Mouse (Mus musculus) C2C12 (cell line): ENCODE data around the gene D8Ertd738e. TPM values are rescaled to one million over a fixed set of nuclear protein-coding genes. Genes with fewer than 3 reads are reported as not detected.

ENCODE experiments used
- H3K27me3 ChIP-seq: one replicate; pipeline ENCODE4 v1.6.1; 2011; ENCODE audit not compliant: control insufficient read depth, insufficient read depth, insufficient read length
- H3K36me3 ChIP-seq: one replicate; pipeline ENCODE4 v1.6.1; 2011; ENCODE audit not compliant: control insufficient read depth, insufficient read depth
- H3K4me3 ChIP-seq: one replicate; pipeline ENCODE4 v1.5.1; 2011; ENCODE audit warnings: mild to moderate bottlenecking, control low read depth; ENCODE audit not compliant: poor library complexity, insufficient read depth, severe bottlenecking
- H3K79me2 ChIP-seq: one replicate; pipeline ENCODE4 v1.6.1; 2011; ENCODE audit not compliant: control insufficient read depth, insufficient read depth
- H3K79me3 ChIP-seq: one replicate; pipeline ENCODE4 v1.6.1; 2011; ENCODE audit warnings: low read depth, control low read depth
- H3ac ChIP-seq: one replicate; pipeline ENCODE3; 2011; ENCODE audit warnings: low read depth; ENCODE audit not compliant: control insufficient read depth, insufficient read length
- CEBPB ChIP-seq: IDR thresholded peaks from one replicate; pipeline ENCODE4 v1.6.1; 2011; ENCODE audit warnings: low read depth, mild to moderate bottlenecking, control low read depth, moderate library complexity
- CTCF ChIP-seq: IDR thresholded peaks from one replicate; pipeline ENCODE4 v1.5.1; 2011; ENCODE audit not compliant: control insufficient read depth, insufficient read depth, insufficient read length
- FOSL1 ChIP-seq: IDR thresholded peaks from one replicate; pipeline ENCODE4 v1.8.0; 2011; ENCODE audit warnings: mild to moderate bottlenecking, low read length; ENCODE audit not compliant: poor library complexity, insufficient read depth, severe bottlenecking
- MAX ChIP-seq: IDR thresholded peaks from one replicate; pipeline ENCODE4 v1.6.1; 2011; ENCODE audit warnings: mild to moderate bottlenecking, control low read depth
- MYOD1 ChIP-seq: IDR thresholded peaks from one replicate; pipeline ENCODE4 v1.6.1; 2011; ENCODE audit warnings: low read depth; ENCODE audit not compliant: control insufficient read depth, insufficient read length
- MYOG ChIP-seq: IDR thresholded peaks from one replicate; pipeline ENCODE4 v1.6.1; 2011; ENCODE audit not compliant: control insufficient read depth, insufficient read length; ENCODE audit errors: extremely low read depth
- USF1 ChIP-seq: IDR thresholded peaks from one replicate; pipeline ENCODE4 v1.6.1; 2011; ENCODE audit warnings: low read depth, mild to moderate bottlenecking, control low read depth, moderate library complexity
- polyA plus RNA-seq: library from polyadenylated mRNA; unstranded; fragments of >200 nt; fragmentation: generic; extraction: Trizol; gene quantifications from one replicate; pipeline ENCODE4 v1.2.1, GENCODE M21; 2012; ENCODE audit warnings: missing spikeins

D8Ertd738e gene
- polyA plus RNA-seq, 1 experiment: 281 TPM

GRCm38 (mm10) chr8:84207811-84208210, 41.7 kb downstream of the D8Ertd738e start:
- Histone ChIP-seq H3K79me2 (peaks cover 66% of the 10 kb centered on the region), H3ac (no peak overlapping the region), H3K4me3 (no peak overlapping the region), H3K79me3 (peaks cover 54% of the 10 kb centered on the region), H3K36me3 (peaks cover 82% of the 10 kb centered on the region), H3K27me3 (no peaks in the 10 kb centered on the region)
- TF ChIP-seq MYOG (no peak), MYOD1 (no peak), MAX (no peak)

- no peaks in the 10 kb centered on the region for H3K27me3 ChIP-seq
- H3K79me3 ChIP-seq: peaks cover 63% of the 10 kb centered on the region
- TF ChIP-seq MYOD1 (no peak), MAX (no peak), CEBPB (no peak), USF1 (no peak), FOSL1 (no peak), MYOG (no peak), CTCF (no peak)
- no peak overlapping the region for H3K4me3 ChIP-seq
- no peak overlapping the region for H3ac ChIP-seq
- H3K79me2 ChIP-seq: peaks cover 77% of the 10 kb centered on the region
- peaks cover 83% of the 10 kb centered on the region for H3K36me3 ChIP-seq
These were observed 42.9 kb downstream of the D8Ertd738e start for GRCm38 (mm10) chr8:84206666-84207065.

GRCm38 (mm10) chr8:84205073-84205472, 44.4 kb downstream of the D8Ertd738e start:
- no peaks in the 10 kb centered on the region for H3K27me3 ChIP-seq
- TF ChIP-seq MAX: no peak
- no peak for TF ChIP-seq MYOD1
- TF ChIP-seq USF1: no peak
- TF ChIP-seq MYOG: no peak
- no peak for TF ChIP-seq FOSL1
- no peak for TF ChIP-seq CEBPB
- TF ChIP-seq CTCF: no peak
- peaks cover 88% of the 10 kb centered on the region for H3K79me2 ChIP-seq
- H3K36me3 ChIP-seq: peaks cover 69% of the 10 kb centered on the region
- H3ac ChIP-seq: no peak overlapping the region
- peaks cover 71% of the 10 kb centered on the region for H3K79me3 ChIP-seq
- H3K4me3 ChIP-seq: no peak overlapping the region

GRCm38 (mm10) chr8:84203975-84204772, 45.3 kb downstream of the D8Ertd738e start:
- Histone ChIP-seq H3K79me3 (peaks cover 67% of the 10 kb centered on the region), H3K36me3 (peaks cover 63% of the 10 kb centered on the region), H3K4me3 (peak overlapping the region; percentile 93), H3K79me2 (peaks cover 86% of the 10 kb centered on the region), H3K27me3 (no peaks in the 10 kb centered on the region), H3ac (peak overlapping the region; percentile 62)
- TF ChIP-seq MYOG: no peak
- no peak for TF ChIP-seq MYOD1
- TF ChIP-seq MAX: no peak
- no peak for TF ChIP-seq CTCF
- no peak for TF ChIP-seq FOSL1
- TF ChIP-seq CEBPB: no peak
- no peak for TF ChIP-seq USF1

GRCm38 (mm10) chr8:84202938-84203917, 46.3 kb downstream of the D8Ertd738e start:
- Histone ChIP-seq H3K4me3 (peak overlapping the region; percentile 93), H3K36me3 (peaks cover 53% of the 10 kb centered on the region), H3K79me3 (peaks cover 67% of the 10 kb centered on the region), H3K79me2 (peaks cover 76% of the 10 kb centered on the region), H3ac (peak overlapping the region; percentile 62), H3K27me3 (no peaks in the 10 kb centered on the region)
- no peak for TF ChIP-seq FOSL1
- no peak for TF ChIP-seq CTCF
- TF ChIP-seq CEBPB: no peak
- peak; percentile 11 for TF ChIP-seq MAX
- TF ChIP-seq USF1: no peak
